Mouse (Mus musculus): ENCODE measurements around the gene Tapbp. TPM values are rescaled to one million over a fixed set of nuclear protein-coding genes. Genes with fewer than 3 reads are reported as not detected.

The Tapbp gene
- total and polyA plus RNA-seq, 3 experiments, result 45.3 to 134 (median 116) TPM

GRCm38 (mm10) chr17:33948090-33948904 is 32.6 kb downstream of the Tapbp start:
- Histone ChIP-seq H3K9me3 (replicated peaks; ENCODE audit: low read length) (no peaks in the 10 kb centered on the region), H3K9ac (ENCODE audit: insufficient read depth, low read depth) (no peak overlapping the region), H3K4me1 (ENCODE audit: control insufficient read depth in 1 of 2, insufficient read depth in 2 of 2) (peaks cover 4 to 21% of the 10 kb centered on the region in 2 experiments; a peak in 2 of 4 replicates), H3K4me2 (ENCODE audit: insufficient read depth, low read depth, poor library complexity, severe bottlenecking) (no peak overlapping the region), H3K36me3 (replicated peaks in 1 of 2; ENCODE audit: control insufficient read depth in 1 of 2, insufficient read depth in 1 of 2, low read length in 1 of 2) (peaks cover 77 to 92% of the 10 kb centered on the region in 2 experiments), H3K4me3 (replicated peaks in 1 of 3; ENCODE audit: low read depth in 2 of 3, low read length in 2 of 3, poor library complexity in 1 of 3) (no peak overlapping the region), H3K27me3 (replicated peaks) (no peaks in the 10 kb centered on the region), H3K79me2 (replicated peaks; ENCODE audit: control insufficient read depth, extremely low read depth, insufficient read depth, poor library complexity, severe bottlenecking) (peaks cover 3% of the 10 kb centered on the region; the same call in 1 of the 2 replicates), H3K27ac (ENCODE audit: insufficient read depth, low read depth) (no peak overlapping the region)
- TF ChIP-seq NRF1 (IDR thresholded peaks at IDR 0.05; ENCODE audit: low read depth, low read length), result no peak
- no peak for TF ChIP-seq SMC3 (IDR thresholded peaks at IDR 0.05; ENCODE audit: low read depth, low read length)
- no peak for TF ChIP-seq MYC (IDR thresholded peaks at IDR 0.05; ENCODE audit: low read depth, low read length)
- in situ Hi-C loops (cut with MboI; ENCODE audit: low pct_ligation_motif_present, low pct_unique_long_range_greater_than_20kb, low sequenced_read_pairs), result no loop called here
- no peak for DNase-seq (ENCODE audit: extremely low read depth)
- dilution Hi-C loops (cut with MboI; ENCODE audit: extremely low pct_ligation_motif_present, extremely low pct_unique_long_range_greater_than_20kb, low sequenced_read_pairs), result no loop called here

GRCm38 (mm10) chr17:33948905-33949537 is 33.3 kb downstream of the Tapbp start:
- Histone ChIP-seq H3K9ac (ENCODE audit: insufficient read depth, low read depth) (no peak overlapping the region), H3K27me3 (replicated peaks) (no peaks in the 10 kb centered on the region), H3K4me2 (ENCODE audit: insufficient read depth, low read depth, poor library complexity, severe bottlenecking) (no peak overlapping the region), H3K9me3 (replicated peaks; ENCODE audit: low read length) (no peaks in the 10 kb centered on the region), H3K36me3 (replicated peaks in 1 of 2; ENCODE audit: control insufficient read depth in 1 of 2, insufficient read depth in 1 of 2, low read length in 1 of 2) (peaks cover 76 to 91% of the 10 kb centered on the region in 2 experiments), H3K4me1 (ENCODE audit: control insufficient read depth in 1 of 2, insufficient read depth in 2 of 2) (peaks cover 4 to 23% of the 10 kb centered on the region in 2 experiments; a peak in 2 of 4 replicates), H3K27ac (ENCODE audit: insufficient read depth, low read depth) (no peak overlapping the region), H3K4me3 (replicated peaks in 1 of 3; ENCODE audit: low read depth in 2 of 3, low read length in 2 of 3, poor library complexity in 1 of 3) (no peak overlapping the region), H3K79me2 (replicated peaks; ENCODE audit: control insufficient read depth, extremely low read depth, insufficient read depth, poor library complexity, severe bottlenecking) (peaks cover 7% of the 10 kb centered on the region)
- in situ Hi-C loops (cut with MboI; ENCODE audit: low pct_ligation_motif_present, low pct_unique_long_range_greater_than_20kb, low sequenced_read_pairs) (no loop called here), dilution Hi-C loops (cut with MboI; ENCODE audit: extremely low pct_ligation_motif_present, extremely low pct_unique_long_range_greater_than_20kb, low sequenced_read_pairs) (no loop called here)
- DNase-seq (ENCODE audit: extremely low read depth), result no peak
- TF ChIP-seq RCOR1 (conservative IDR thresholded peaks at IDR 0.05; ENCODE audit: low read depth, low read length), result no peak
- no peak for TF ChIP-seq USF1 (IDR thresholded peaks at IDR 0.05; ENCODE audit: low read depth, low read length)
- no peak for TF ChIP-seq MAFK (IDR thresholded peaks at IDR 0.05; ENCODE audit: insufficient replicate concordance, low read length)
- no peak for TF ChIP-seq POLR2A (IDR thresholded peaks at IDR 0.05; ENCODE audit: low read depth, low read length)
- TF ChIP-seq MAX (IDR thresholded peaks at IDR 0.05; ENCODE audit: low read length), result no peak
- TF ChIP-seq JUN (IDR thresholded peaks at IDR 0.05; ENCODE audit: insufficient read depth, low read depth, low read length), result no peak
- no peak for TF ChIP-seq CHD2 (IDR thresholded peaks at IDR 0.05; ENCODE audit: low read length)
- TF ChIP-seq BHLHE40 (IDR thresholded peaks at IDR 0.05; ENCODE audit: low read depth, low read length), result no peak
